Mouse (Mus musculus) MEL (cell line): ENCODE data around the gene Ppp2r1b. TPM values are rescaled to one million over a fixed set of nuclear protein-coding genes. Genes with fewer than 3 reads are reported as not detected.

Experiments used
- DNase-seq: peaks from one replicate; pipeline ENCODE4 v3.0.0; 2011; ENCODE audit warnings: low read depth, low spot score
- H3K27ac ChIP-seq: 2 replicates; pipeline ENCODE4 v1.5.1; 2012; ENCODE audit warnings: low read depth, mild to moderate bottlenecking, control low read depth, low read length, moderate library complexity; ENCODE audit not compliant: control insufficient read depth
- H3K27me3 ChIP-seq, 2 experiments: fragments of 150-350 bp in 1 of 2; sonication (generic) in 1 of 2; 2 replicates each; pipeline ENCODE4 v1.6.1; 2012; ENCODE audit warnings: low read length in 2 of 2, mild to moderate bottlenecking in 2 of 2, improper control_type of control experiment in 1 of 2, moderate library complexity in 1 of 2; ENCODE audit not compliant: insufficient read depth in 2 of 2, control insufficient read depth in 1 of 2
- H3K36me3 ChIP-seq, 2 experiments: 2 replicates each; pipeline ENCODE4 v1.6.1; 2012 to 2014; ENCODE audit warnings: low read length in 2 of 2, improper control_type of control experiment in 1 of 2, inconsistent platforms in 1 of 2, mild to moderate bottlenecking in 1 of 2; ENCODE audit not compliant: insufficient read depth in 2 of 2, control insufficient read depth in 1 of 2
- H3K4me1 ChIP-seq, 2 experiments: fragments of 150-350 bp in 1 of 2; sonication (generic) in 1 of 2; 2 replicates each; pipeline ENCODE4 v1.6.1; 2012; ENCODE audit warnings: low read length in 2 of 2, improper control_type of control experiment in 1 of 2, mild to moderate bottlenecking in 1 of 2; ENCODE audit not compliant: insufficient read depth in 2 of 2, control insufficient read depth in 1 of 2
- H3K4me3 ChIP-seq, 2 experiments: fragments of 150-350 bp in 1 of 2; sonication (generic) in 1 of 2; 2 replicates each; pipeline ENCODE4 v1.5.1; 2012; ENCODE audit warnings: low read depth in 2 of 2, low read length in 2 of 2, mild to moderate bottlenecking in 2 of 2, moderate library complexity in 2 of 2, control low read depth in 1 of 2, improper control_type of control experiment in 1 of 2; ENCODE audit not compliant: control insufficient read depth in 1 of 2, insufficient read depth in 1 of 2
- H3K79me2 ChIP-seq: 2 replicates; pipeline ENCODE4 v1.6.1; 2012; ENCODE audit warnings: mild to moderate bottlenecking, low read length, moderate library complexity; ENCODE audit not compliant: control insufficient read depth, poor library complexity, insufficient read depth
- H3K9ac ChIP-seq: 2 replicates; pipeline ENCODE4 v1.6.1; 2012; ENCODE audit warnings: low read depth, mild to moderate bottlenecking, control low read depth, low read length, moderate library complexity; ENCODE audit not compliant: control insufficient read depth, poor library complexity, severe bottlenecking
- H3K9me3 ChIP-seq: fragments of 150-350 bp; sonication (generic); replicated peaks from 2 replicates; pipeline ENCODE4 v1.6.1; 2012; ENCODE audit warnings: mild to moderate bottlenecking, low read length, improper control_type of control experiment, moderate library complexity; ENCODE audit not compliant: insufficient read depth
- BHLHE40 ChIP-seq: IDR thresholded peaks from 2 replicates; pipeline ENCODE4 v1.6.1; 2012; ENCODE audit warnings: low read depth, mild to moderate bottlenecking, inconsistent platforms, low read length, improper control_type of control experiment, borderline replicate concordance
- CHD1 ChIP-seq: IDR thresholded peaks from 2 replicates; pipeline ENCODE4 v1.6.1; 2012; ENCODE audit warnings: low read depth, mild to moderate bottlenecking, inconsistent platforms, low read length, improper control_type of control experiment
- CHD2 ChIP-seq: IDR thresholded peaks from 2 replicates; pipeline ENCODE4 v1.6.1; 2011; ENCODE audit warnings: low read length, improper control_type of control experiment
- ELF1 ChIP-seq: IDR thresholded peaks from 2 replicates; pipeline ENCODE4 v1.6.1; 2014; ENCODE audit warnings: low read depth, mild to moderate bottlenecking, inconsistent platforms, low read length, improper control_type of control experiment, moderate library complexity
- EP300 ChIP-seq, 2 experiments: IDR thresholded peaks; 2 replicates each; pipeline ENCODE4 v1.6.1; 2011; ENCODE audit warnings: improper control_type of control experiment in 2 of 2, low read length in 2 of 2, low read depth in 1 of 2, mild to moderate bottlenecking in 1 of 2
- ETS1 ChIP-seq: IDR thresholded peaks from 2 replicates; pipeline ENCODE4 v1.6.1; 2012; ENCODE audit warnings: low read depth, mild to moderate bottlenecking, inconsistent platforms, low read length, improper control_type of control experiment, moderate library complexity
- GABPA ChIP-seq: IDR thresholded peaks from 2 replicates; pipeline ENCODE4 v1.6.1; 2012; ENCODE audit warnings: low read depth, mild to moderate bottlenecking, inconsistent platforms, low read length, improper control_type of control experiment, moderate library complexity
- GATA1 ChIP-seq: IDR thresholded peaks from 2 replicates; pipeline ENCODE4 v1.6.1; 2011; ENCODE audit warnings: low read depth, low read length, improper control_type of control experiment
- HCFC1 ChIP-seq: IDR thresholded peaks from 2 replicates; pipeline ENCODE4 v1.6.1; 2012; ENCODE audit warnings: low read depth, mild to moderate bottlenecking, inconsistent platforms, low read length, improper control_type of control experiment, moderate library complexity
- JUND ChIP-seq: IDR thresholded peaks from 2 replicates; pipeline ENCODE4 v1.6.1; 2011; ENCODE audit warnings: low read depth, mild to moderate bottlenecking, improper control_type of control experiment, low read length
- KAT2A ChIP-seq: conservative IDR thresholded peaks from 2 replicates; pipeline ENCODE4 v1.6.1; 2012; ENCODE audit warnings: low read depth, low read length, improper control_type of control experiment, inconsistent platforms
- MAFK ChIP-seq: IDR thresholded peaks from 2 replicates; pipeline ENCODE4 v1.6.1; 2011; ENCODE audit warnings: low read depth, mild to moderate bottlenecking, low read length, improper control_type of control experiment, borderline replicate concordance
- MAX ChIP-seq: IDR thresholded peaks from 2 replicates; pipeline ENCODE4 v1.6.1; 2011; ENCODE audit warnings: low read length, improper control_type of control experiment
- MEF2A ChIP-seq: IDR thresholded peaks from 2 replicates; pipeline ENCODE4 v1.6.1; 2014; ENCODE audit warnings: low read depth, mild to moderate bottlenecking, inconsistent platforms, low read length, improper control_type of control experiment; ENCODE audit not compliant: poor library complexity, insufficient replicate concordance, severe bottlenecking; ENCODE audit errors: extremely low read depth
- MXI1 ChIP-seq: IDR thresholded peaks from 2 replicates; pipeline ENCODE4 v1.6.1; 2011; ENCODE audit warnings: mild to moderate bottlenecking, low read depth, low read length, improper control_type of control experiment
- MYC ChIP-seq: IDR thresholded peaks from 2 replicates; pipeline ENCODE4 v1.6.1; 2011; ENCODE audit warnings: low read depth, mild to moderate bottlenecking, low read length, improper control_type of control experiment, moderate library complexity
- POLR2AphosphoS5 ChIP-seq: IDR thresholded peaks from 2 replicates; pipeline ENCODE4 v1.6.1; 2012; ENCODE audit warnings: low read depth, borderline replicate concordance, mild to moderate bottlenecking, inconsistent platforms, low read length, moderate library complexity, mixed read lengths
- RCOR1 ChIP-seq: IDR thresholded peaks from 2 replicates; pipeline ENCODE4 v1.6.1; 2012; ENCODE audit warnings: low read depth, mild to moderate bottlenecking, inconsistent platforms, low read length, improper control_type of control experiment
- SIN3A ChIP-seq: IDR thresholded peaks from 2 replicates; pipeline ENCODE4 v1.6.1; 2012; ENCODE audit warnings: low read length, improper control_type of control experiment, inconsistent platforms
- SMC3 ChIP-seq: IDR thresholded peaks from 2 replicates; pipeline ENCODE4 v1.6.1; 2011; ENCODE audit warnings: low read depth, low read length, improper control_type of control experiment
- TBP ChIP-seq: IDR thresholded peaks from 2 replicates; pipeline ENCODE4 v1.8.0; 2011; ENCODE audit warnings: low read depth, low read length, improper control_type of control experiment
- UBTF ChIP-seq: IDR thresholded peaks from 2 replicates; pipeline ENCODE4 v1.6.1; 2012; ENCODE audit warnings: low read depth, mild to moderate bottlenecking, inconsistent platforms, low read length, improper control_type of control experiment, moderate library complexity, borderline replicate concordance; ENCODE audit not compliant: insufficient read depth
- USF1 ChIP-seq: IDR thresholded peaks from 2 replicates; pipeline ENCODE4 v1.6.1; 2014; ENCODE audit warnings: low read depth, mild to moderate bottlenecking, inconsistent platforms, low read length, improper control_type of control experiment, moderate library complexity
- USF2 ChIP-seq, 2 experiments: IDR thresholded peaks; 2 replicates each; pipeline ENCODE4 v1.6.1; 2011 to 2012; ENCODE audit warnings: improper control_type of control experiment in 2 of 2, low read length in 2 of 2, borderline replicate concordance in 1 of 2, inconsistent platforms in 1 of 2, low read depth in 1 of 2, mild to moderate bottlenecking in 1 of 2; ENCODE audit not compliant: insufficient read depth in 1 of 2
- ZKSCAN1 ChIP-seq: IDR thresholded peaks from 2 replicates; pipeline ENCODE4 v1.6.1; 2012; ENCODE audit warnings: low read depth, mild to moderate bottlenecking, inconsistent platforms, low read length, improper control_type of control experiment, moderate library complexity
- ZMIZ1 ChIP-seq: IDR thresholded peaks from 2 replicates; pipeline ENCODE4 v1.6.1; 2012; ENCODE audit warnings: low read depth, mild to moderate bottlenecking, inconsistent platforms, low read length, improper control_type of control experiment, moderate library complexity
- polyA plus RNA-seq, 2 experiments: library from polyadenylated mRNA; stranded (reverse) in 1 of 2; unstranded in 1 of 2; fragments of >175 nt in 1 of 2; fragments of >200 nt in 1 of 2; gene quantifications; 2 replicates each; pipeline versions ENCODE4 v1.2.1 to v1.2.4; 2012; ENCODE audit warnings: low replicate concordance in 2 of 2, low read depth in 1 of 2; ENCODE audit not compliant: insufficient read length in 2 of 2, insufficient read depth in 1 of 2, missing spikeins in 1 of 2
- total RNA-seq: library from RNA; depleted of rRNA; stranded (reverse); fragments of 300-350 nt; gene quantifications from 2 replicates; pipeline ENCODE4 v1.2.3, GENCODE M21; 2012

Gene Ppp2r1b
- total and polyA plus RNA-seq, 3 experiments: 67.6 to 101 TPM; not detected in 1

GRCm38 (mm10) chr9:50836097-50836496 lies 9.0 kb upstream of the Ppp2r1b start:
- peaks cover 0 to 3% of the 10 kb centered on the region in 2 experiments; a peak in 1 of 4 replicates for H3K36me3 ChIP-seq
- DNase-seq: no peak
- H3K79me2 ChIP-seq: no peaks in the 10 kb centered on the region
- no peaks in the 10 kb centered on the region for H3K27me3 ChIP-seq
- no peak overlapping the region for H3K4me3 ChIP-seq
- TF ChIP-seq KAT2A (no peak), ZMIZ1 (no peak), MEF2A (no peak), CHD1 (no peak), CHD2 (no peak), EP300 (IDR thresholded peaks at IDR 0.05; ENCODE audit: low read depth in 1 of 2, low read length in 2 of 2) (no peak), UBTF (no peak), POLR2AphosphoS5 (no peak), USF2 (IDR thresholded peaks at IDR 0.05; ENCODE audit: borderline replicate concordance in 1 of 2, insufficient read depth in 1 of 2, low read depth in 1 of 2, low read length in 2 of 2) (no peak), RCOR1 (no peak), ZKSCAN1 (no peak), SIN3A (no peak), USF1 (no peak), JUND (no peak), MXI1 (no peak), GABPA (no peak), BHLHE40 (no peak)
- H3K9me3 ChIP-seq: no peaks in the 10 kb centered on the region
- H3K27ac ChIP-seq: no peak overlapping the region
- no peak overlapping the region for H3K9ac ChIP-seq
- peaks cover 0 to 7% of the 10 kb centered on the region in 2 experiments; a peak in 2 of 4 replicates for H3K4me1 ChIP-seq

GRCm38 (mm10) chr9:50841079-50841789 lies 3.9 kb upstream of the Ppp2r1b start:
- Histone ChIP-seq H3K9me3 (no peaks in the 10 kb centered on the region), H3K36me3 (peaks cover 1 to 9% of the 10 kb centered on the region in 2 experiments; a peak in 3 of 4 replicates), H3K79me2 (no peaks in the 10 kb centered on the region), H3K9ac (peak overlapping the region; percentile 30; the same call in 1 of the 2 replicates), H3K4me1 (peaks cover 0 to 16% of the 10 kb centered on the region in 2 experiments; a peak in 3 of 4 replicates), H3K27ac (peak overlapping the region; percentile 46), H3K27me3 (no peaks in the 10 kb centered on the region), H3K4me3 (peak overlapping the region; percentile 24 to 55)
- TF ChIP-seq ETS1: 0 out of 2 replicates have a peak, but pooled peaks have one; percentile 28
- TF ChIP-seq HCFC1: 0 out of 2 replicates have a peak, but pooled peaks have one; percentile 35
- 0 out of 2 replicates have a peak, but pooled peaks have one; percentile 12 for TF ChIP-seq TBP
- no peak for TF ChIP-seq UBTF
- no peak for TF ChIP-seq BHLHE40
- no peak for TF ChIP-seq MAFK
- no peak for TF ChIP-seq MYC
- peak; percentile 53; the same call in 1 of the 2 replicates for TF ChIP-seq SIN3A
- 0 out of 2 replicates have a peak, but pooled peaks have one; percentile 15 for TF ChIP-seq SMC3
- TF ChIP-seq MAX: no peak
- TF ChIP-seq GATA1: peak; percentile 62; the same call in 1 of the 2 replicates
- TF ChIP-seq MXI1: 0 out of 2 replicates have a peak, but pooled peaks have one; percentile 41
- peak; percentile 78 for TF ChIP-seq ELF1
- no peak for TF ChIP-seq KAT2A
- peak in 1 of 2 experiments; percentile 74; a peak in 3 of 4 replicates for TF ChIP-seq EP300 (IDR thresholded peaks at IDR 0.05; ENCODE audit: low read depth in 1 of 2, low read length in 2 of 2)
- DNase-seq: peak; percentile 87
